Mouse (Mus musculus): Measurements from ENCODE around the gene Plin5.

GRCm38 (mm10) chr17:56108334-56109044 lies 8.9 kb downstream of the Plin5 start:
- TF ChIP-seq CTCF (IDR thresholded peaks at IDR 0.05; ENCODE audit: borderline replicate concordance, insufficient read depth, low read length): no peak
- no peak for TF ChIP-seq POLR2A (IDR thresholded peaks at IDR 0.05; ENCODE audit: low read depth, low read length)

Measured in embryonic fibroblast, embryonic 13.5 days (primary cell).